Mouse (Mus musculus) mouse trophoblast stem cell (cell line): ENCODE measurements around the gene Mcat.

Experiments
- in situ Hi-C, 2 experiments: fragments of 300-500 bp; cut with MseI, MboI; formaldehyde crosslinking; loops; 2 replicates in 1 of 2; 3 replicates in 1 of 2; pipeline ENCODE4 v1.15.1; 2025

The Mcat gene

GRCm38 (mm10) chr15:83575543-83575942 lies 12.0 kb upstream of the Mcat start:
- in situ Hi-C loops, result no loop called here

- in situ Hi-C loops, result no loop called here
Measured at GRCm38 (mm10) chr15:83574731-83575351, 11.3 kb upstream of the Mcat start.

- in situ Hi-C loops, result no loop called here
Measured at GRCm38 (mm10) chr15:83573606-83574005, 10.0 kb upstream of the Mcat start.

GRCm38 (mm10) chr15:83572132-83572531 lies 8.5 kb upstream of the Mcat start:
- in situ Hi-C loops, result no loop called here

- in situ Hi-C loops, result no loop called here
Measured at GRCm38 (mm10) chr15:83571636-83572035, 8.0 kb upstream of the Mcat start.

GRCm38 (mm10) chr15:83570641-83571040 lies 7.1 kb upstream of the Mcat start:
- in situ Hi-C loops, result no loop called here

GRCm38 (mm10) chr15:83569682-83570081 lies 6.1 kb upstream of the Mcat start:
- in situ Hi-C loops, result no loop called here

- in situ Hi-C loops, result no loop called here
Measured at GRCm38 (mm10) chr15:83568544-83568943, 5.0 kb upstream of the Mcat start.

- in situ Hi-C loops, result no loop called here
Measured at GRCm38 (mm10) chr15:83567728-83568127, 4.1 kb upstream of the Mcat start.

GRCm38 (mm10) chr15:83566006-83566405 lies 2.4 kb upstream of the Mcat start:
- in situ Hi-C loops, result no loop called here

GRCm38 (mm10) chr15:83565434-83565833 lies 1.8 kb upstream of the Mcat start:
- in situ Hi-C loops, result no loop called here

- in situ Hi-C loops, result no loop called here
Measured at GRCm38 (mm10) chr15:83563857-83564651, 467 bp upstream of the Mcat start.

- in situ Hi-C loops, result no loop called here
Measured at GRCm38 (mm10) chr15:83562626-83563270, 839 bp downstream of the Mcat start.

GRCm38 (mm10) chr15:83560941-83561477 lies 2.6 kb downstream of the Mcat start:
- in situ Hi-C loops, result no loop called here

GRCm38 (mm10) chr15:83555161-83555974 lies 8.2 kb downstream of the Mcat start:
- in situ Hi-C loops, result no loop called here

- in situ Hi-C loops, result no loop called here
Measured at GRCm38 (mm10) chr15:83553831-83554230, 9.8 kb downstream of the Mcat start.

GRCm38 (mm10) chr15:83550137-83550536 lies 13.4 kb downstream of the Mcat start:
- in situ Hi-C loops, result no loop called here

GRCm38 (mm10) chr15:83547144-83547543 lies 16.4 kb downstream of the Mcat start:
- in situ Hi-C loops, result no loop called here

GRCm38 (mm10) chr15:83546029-83546428 lies 17.6 kb downstream of the Mcat start:
- in situ Hi-C loops, result no loop called here

- in situ Hi-C loops, result no loop called here
Measured at GRCm38 (mm10) chr15:83541647-83542287, 21.8 kb downstream of the Mcat start.

GRCm38 (mm10) chr15:83539905-83540304 lies 23.7 kb downstream of the Mcat start:
- in situ Hi-C loops, result no loop called here
